Mouse (Mus musculus) gastrocnemius, postnatal 10 days (tissue): ENCODE measurements around the gene Cep128. TPM values are rescaled to one million over a fixed set of nuclear protein-coding genes. Genes with fewer than 3 reads are reported as not detected.

ENCODE experiments used
- DNase-seq: peaks from one replicate; pipeline ENCODE4 v3.0.0; 2021; ENCODE audit warnings: mixed read lengths
- microRNA-seq, 2 experiments: library from miRNA; unstranded; fragments of <30 nt; microRNA quantifications; one replicate each; pipeline ENCODE4 v1.2.0; 2021
- total RNA-seq, 2 experiments: library from RNA; stranded (reverse); gene quantifications; 2 replicates each; pipeline ENCODE4 v1.2.3; 2021

Cep128 gene
- total RNA-seq, 2 experiments from 2014 or later = 5.1 to 6.0 TPM

DNA sequence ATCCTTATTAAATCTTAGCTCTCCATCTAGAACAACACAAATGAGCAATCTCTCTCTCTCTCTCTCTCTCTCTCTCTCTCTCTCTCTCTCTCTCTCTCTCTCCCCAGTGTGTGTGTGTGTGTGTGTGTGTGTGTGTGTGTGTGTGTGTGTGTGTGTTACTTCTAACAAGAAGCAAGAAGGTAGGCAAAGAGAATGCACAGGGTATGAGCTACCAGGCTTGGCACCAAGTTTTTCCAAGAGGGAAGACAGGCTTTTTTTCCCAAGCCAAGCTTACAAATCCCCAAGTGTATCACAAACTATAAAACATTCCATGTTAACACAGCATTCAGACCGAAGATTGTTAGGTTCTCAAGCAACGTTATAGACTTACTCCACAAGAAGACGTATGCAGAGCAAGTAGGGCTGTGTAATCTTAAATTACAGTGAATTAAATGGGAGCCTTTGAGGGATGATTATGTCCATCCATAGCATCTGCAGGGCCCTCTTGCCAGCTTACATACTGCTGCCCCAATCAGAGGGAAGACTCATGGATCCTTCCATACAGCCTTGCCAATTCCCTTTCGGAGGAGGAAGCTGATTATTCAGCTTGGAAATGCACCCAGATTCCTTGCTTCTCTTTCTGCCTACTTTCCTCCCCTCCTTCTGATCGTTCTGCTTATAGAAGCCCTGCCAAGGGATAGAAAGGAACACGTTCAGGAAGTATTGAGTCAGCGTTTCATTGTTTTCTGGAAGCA, 429.3 kb downstream of the Cep128 start:
- no peak for DNase-seq

Small RNA genes within 50 kb of the gene (microRNA-seq; reads per million reads assigned to microRNA genes)
- gene Gm44370 = 0 reads per million in 2 experiments

Other genes starting within 250 kb of the Cep128 start
- gene Tshr, start 154 bp upstream of the Cep128 start, total RNA-seq = 1 to 10 TPM; 1.3 to 1.9 TPM
- 10 to 100 TPM; 23.5 to 26.4 TPM for gene Gtf2a1, start 206.1 kb upstream of the Cep128 start, total RNA-seq